Mouse (Mus musculus) layer of hippocampus, postnatal 25 days (tissue): ENCODE results near the gene Gcgr. TPM values are rescaled to one million over a fixed set of nuclear protein-coding genes. Genes with fewer than 3 reads are reported as not detected.
"Not testable (repeated sequence)": the region's sequence is repeated elsewhere in the genome, so short reads cannot be mapped to it uniquely, and the experiment has no call there.

Source experiments
- DNase-seq, 2 experiments: peaks; one replicate each; pipeline ENCODE4 v3.0.0; 2022; ENCODE audit warnings: mixed read lengths in 2 of 2, low spot score in 1 of 2; ENCODE audit errors: extremely low spot score in 1 of 2
- total RNA-seq, 2 experiments: library from RNA; stranded (reverse); gene quantifications; 2 replicates each; pipeline ENCODE4 v1.2.3; 2021

Gene Gcgr
- total RNA-seq, 2 experiments from 2014 or later: 0.15 to 0.19 TPM

DNA sequence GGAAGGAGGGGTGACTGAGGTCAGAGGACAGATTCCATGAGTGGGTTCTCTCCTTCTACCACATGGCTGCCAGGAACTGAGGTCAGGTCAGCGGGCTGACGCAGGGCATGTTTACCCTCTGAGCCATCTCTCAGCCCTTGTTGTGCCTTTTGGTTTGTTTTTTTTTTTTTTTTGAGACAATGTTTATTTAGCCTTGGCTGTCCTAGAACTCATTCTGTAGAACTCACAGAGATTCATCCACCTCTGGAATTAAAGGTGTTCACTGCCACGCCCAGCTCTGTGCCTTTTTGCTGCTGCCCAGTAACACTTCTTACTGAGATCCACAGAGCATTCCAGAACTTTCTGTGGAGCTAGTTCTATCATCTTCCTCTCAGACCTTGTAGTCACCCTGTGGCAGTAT, 24.8 kb upstream of the Gcgr start:
- no peak for DNase-seq

DNA sequence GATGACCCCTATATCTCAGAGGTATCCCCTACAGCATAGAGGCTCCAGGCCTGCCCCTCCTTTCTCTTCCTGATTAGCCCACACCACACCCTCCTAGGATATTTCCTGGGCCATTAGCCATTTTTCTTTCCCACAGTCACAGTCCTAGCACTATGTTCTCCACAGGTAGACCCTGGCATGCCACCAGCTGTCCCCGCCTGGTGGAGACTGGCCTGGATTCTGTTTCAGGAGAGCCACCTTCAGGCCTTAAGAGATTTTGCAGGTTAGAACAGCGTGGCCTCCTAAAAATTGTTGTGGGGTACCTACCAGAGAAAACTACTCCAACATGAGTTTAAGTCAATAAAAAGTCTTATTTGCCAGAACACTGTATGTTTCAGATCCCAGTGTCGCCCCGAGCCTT, 23.6 kb upstream of the Gcgr start:
- DNase-seq: no peak

DNA sequence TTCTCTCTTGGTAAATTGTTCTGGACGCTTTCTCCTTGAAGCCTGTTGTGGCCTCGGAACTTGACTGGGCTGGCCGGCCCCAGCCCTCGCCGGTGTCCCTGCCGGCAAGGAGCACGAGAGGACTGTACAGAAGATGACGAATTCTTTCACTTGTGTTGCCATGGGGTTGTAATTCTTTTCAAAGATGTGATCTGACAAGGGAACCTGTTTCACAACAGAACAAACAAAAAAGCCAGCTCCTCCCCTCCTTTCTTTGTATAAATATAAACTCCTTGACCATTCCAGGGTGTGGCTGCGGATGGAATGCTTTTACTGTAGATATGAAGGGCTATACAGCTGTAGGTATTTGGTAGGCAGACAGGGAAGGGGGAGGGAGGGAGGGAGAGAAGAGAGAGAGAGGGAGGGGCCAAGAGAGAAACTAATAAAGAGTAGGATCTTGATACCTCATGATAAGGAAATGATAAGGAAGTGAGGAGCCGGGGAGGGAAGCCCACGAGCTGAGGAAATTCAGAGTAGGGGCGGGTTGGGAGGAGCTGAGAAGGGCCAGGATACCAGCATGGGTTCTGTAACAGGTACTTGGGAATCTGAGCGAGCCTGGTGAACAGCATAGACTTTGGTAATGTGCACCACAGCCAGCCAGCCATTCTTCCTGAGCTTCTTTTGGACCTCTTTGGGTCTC, 22.7 kb upstream of the Gcgr start:
- DNase-seq: no peak

DNA sequence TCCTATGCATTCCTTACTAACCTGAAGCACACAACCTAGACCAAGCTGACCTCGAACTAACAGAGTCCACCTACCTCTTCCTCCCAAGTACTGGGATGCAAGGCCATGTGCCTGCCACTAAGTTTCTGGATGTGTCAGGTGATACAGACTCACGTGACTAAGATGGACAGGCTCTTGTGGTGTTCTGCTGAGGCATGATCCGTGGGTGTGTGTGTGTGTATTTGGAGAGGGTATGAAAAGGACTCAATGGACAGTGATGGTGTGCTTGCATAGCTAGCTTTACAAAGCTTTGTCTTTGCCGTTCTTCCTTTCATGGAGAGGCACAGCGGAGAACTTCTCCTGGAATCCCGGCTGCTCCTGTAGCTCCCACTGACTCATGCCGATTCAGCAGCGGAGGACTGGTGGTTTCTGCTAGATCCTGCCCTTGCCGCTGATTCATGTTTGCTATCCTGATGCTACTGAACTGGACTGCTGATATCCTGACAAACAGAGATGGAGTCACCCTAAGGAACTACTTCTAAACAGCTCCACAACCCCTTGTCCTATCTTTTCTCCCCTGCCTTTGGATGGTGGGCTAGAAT, 22.1 kb upstream of the Gcgr start:
- DNase-seq: no peak

DNA sequence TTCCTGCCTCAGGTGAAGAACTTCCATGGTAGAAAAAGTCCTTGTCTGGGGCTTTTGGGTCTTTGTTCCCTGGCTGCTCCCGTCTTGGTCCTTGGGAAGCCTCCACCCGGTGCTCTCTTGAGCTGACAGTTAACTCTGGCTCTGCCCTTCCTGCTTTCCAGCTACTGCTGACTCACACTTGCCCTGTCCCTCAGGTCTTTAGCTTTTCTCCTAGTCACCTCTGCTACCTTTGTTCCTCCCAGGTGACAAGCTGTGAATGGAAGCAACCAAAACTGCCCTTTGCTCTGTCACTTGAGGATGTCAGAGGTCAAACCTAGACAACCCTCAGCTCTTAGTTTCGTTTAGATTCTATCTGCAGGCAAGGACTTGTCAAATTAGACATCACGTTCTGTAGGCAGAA, 20.6 kb upstream of the Gcgr start:
- DNase-seq: no peak

DNA sequence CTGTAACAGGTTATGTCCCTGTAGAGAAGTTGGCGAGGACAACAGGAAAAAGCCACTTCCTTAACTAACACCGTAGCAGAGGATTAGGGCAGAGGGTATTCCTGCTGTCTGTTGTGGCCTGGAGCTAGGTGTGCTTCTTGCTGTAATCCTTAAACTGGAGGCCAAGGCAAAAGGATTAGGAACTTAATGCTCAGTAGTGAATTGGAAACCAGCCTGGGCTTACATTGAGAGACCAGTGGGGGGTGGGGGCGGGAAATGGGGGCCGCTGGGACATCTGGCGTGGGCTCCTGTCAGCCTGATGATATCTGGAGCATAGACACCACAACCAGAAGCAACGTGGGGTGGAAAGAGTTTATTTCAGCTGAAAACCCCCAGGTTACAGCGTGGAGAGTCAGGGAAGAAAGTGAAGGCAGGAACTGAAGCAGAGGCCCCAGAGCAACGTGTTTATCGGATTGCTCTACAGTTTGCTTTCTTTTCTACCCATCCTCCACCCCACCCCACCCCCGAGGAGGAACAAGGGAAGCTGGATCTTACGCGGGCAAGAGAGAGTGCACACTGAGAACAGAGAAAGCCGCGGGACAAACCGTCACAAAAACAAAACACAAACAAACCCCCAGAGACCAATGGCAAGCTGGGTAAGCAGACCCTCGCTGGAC, 20.0 kb upstream of the Gcgr start:
- no peak for DNase-seq

DNA sequence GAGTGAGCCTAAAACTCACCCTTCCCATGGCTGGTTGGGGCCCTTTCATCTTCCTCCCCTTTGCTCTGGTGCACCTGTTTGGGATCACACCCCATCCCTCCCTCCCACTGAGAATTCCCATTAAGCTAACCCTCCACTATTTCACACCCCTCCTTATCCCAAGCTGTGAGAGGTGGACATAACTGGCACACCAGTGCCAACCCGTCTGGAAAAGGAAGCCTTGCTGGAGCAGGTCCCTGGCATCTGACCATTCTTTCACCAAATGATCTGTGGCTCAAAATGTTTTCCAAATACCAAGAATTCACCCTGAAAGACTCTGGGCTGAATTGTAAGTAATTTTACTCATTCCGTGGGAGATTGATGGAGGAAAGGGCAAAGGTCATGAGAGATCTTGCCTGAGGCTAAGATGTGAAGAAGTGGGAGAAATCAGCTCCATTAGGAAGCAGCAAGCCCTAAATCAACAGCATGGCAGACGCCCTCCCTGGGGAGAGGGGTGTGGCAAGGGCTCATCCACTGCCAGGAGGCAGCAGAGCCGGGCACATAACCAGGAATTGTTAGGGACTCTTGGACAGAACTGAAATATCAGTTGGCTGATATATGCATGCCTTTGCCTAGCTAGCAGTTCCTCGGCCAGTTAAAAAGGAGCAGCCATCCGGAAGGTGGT, 17.6 kb upstream of the Gcgr start:
- DNase-seq: no peak

DNA sequence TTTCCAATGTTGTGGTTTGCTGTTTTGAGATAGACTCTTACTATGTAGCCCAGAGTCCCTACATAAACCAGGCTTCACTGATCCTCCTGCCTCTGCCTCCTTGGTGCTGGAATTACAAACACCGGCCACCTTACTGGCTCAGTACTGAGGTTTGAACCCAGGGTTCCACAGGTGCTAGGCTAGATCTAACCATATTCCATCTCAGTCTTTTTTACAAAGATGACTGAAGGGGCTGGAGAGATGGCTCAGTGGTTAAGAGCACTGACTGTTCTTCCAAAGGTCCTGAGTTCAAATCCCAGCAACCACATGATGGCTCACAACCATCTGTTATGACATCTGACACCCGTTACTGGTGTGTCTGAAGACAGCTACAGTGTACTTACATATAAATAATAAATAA, 16.2 kb upstream of the Gcgr start:
- not testable (repeated sequence) for DNase-seq

DNA sequence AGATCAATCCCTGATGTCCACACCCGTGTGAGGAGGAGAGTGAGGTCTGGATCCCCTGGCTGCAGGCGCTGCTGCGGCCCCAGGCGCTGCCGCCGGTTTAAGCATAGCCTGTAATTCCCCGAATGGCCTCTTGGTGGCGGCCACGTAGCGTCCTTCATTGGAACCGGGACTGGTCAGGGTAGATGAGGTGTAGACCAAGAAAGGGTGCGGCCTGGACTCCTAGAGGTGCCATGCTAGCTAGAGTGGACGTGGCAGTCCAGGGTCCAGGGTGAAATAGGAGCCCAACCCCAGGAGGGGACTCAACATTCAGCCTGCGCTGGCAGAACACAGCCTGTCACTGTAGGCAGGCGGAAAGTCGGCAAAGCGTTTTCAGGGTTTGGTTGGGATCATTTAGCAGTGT, 14.9 kb upstream of the Gcgr start:
- peak; percentile 90 to 97 for DNase-seq

DNA sequence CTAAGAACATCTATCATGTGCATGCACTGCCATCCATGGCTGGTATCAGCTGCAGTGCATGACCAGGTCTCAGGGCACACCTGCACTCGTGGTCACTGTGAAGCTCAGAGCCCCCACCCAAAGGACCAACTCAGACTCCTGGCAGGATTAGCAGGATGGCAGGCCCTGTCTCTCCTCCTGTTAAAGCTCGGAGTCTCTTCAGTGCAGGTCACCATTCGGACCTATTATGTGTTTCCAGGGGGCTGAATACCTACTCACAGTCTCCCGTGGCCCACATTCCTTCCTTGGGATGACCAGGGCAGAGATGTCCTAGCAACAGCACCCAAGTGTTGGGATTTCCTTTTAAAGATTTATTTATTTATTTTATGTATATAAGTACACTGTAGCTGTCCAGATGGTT, 13.4 kb upstream of the Gcgr start:
- no peak for DNase-seq

DNA sequence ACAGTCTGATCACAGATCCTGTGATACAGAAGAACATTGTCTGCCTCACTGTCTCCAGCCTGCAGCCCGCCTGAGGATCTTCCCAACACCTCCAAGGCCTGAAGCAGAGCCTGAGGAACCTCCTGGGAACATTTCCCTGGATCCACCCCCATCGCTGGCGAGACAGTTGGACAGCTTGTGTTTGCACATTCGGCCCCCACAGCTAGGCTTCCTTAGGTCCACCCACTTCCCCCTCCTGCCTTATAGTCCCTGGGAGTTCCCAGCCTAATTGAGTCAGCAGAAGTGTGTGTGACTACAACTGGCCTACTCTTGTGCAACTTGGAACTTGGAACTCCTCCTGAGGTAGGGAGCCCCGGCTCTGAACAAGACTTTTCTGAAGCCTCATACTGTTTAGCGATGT, 12.5 kb upstream of the Gcgr start:
- DNase-seq: peak; percentile 23 to 29

DNA sequence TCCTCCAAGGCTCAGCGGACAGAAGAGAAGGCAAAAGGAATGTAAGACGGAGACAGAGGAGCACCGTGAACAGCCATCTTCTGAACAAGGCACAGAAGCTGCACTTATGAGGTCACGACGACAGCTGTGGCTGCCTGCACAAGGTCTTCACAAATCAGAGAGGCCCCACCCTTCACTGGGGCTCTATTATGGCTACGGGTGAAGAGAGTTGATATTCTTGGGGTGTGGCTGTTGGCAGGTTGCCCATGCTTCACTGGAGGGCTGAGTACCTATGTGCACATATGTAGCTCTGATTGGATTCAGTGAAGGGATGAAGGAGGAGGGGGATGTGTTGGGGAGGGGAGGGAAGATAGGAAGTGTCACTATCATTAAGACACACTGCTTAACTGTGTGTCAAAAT, 11.9 kb upstream of the Gcgr start:
- no peak for DNase-seq

DNA sequence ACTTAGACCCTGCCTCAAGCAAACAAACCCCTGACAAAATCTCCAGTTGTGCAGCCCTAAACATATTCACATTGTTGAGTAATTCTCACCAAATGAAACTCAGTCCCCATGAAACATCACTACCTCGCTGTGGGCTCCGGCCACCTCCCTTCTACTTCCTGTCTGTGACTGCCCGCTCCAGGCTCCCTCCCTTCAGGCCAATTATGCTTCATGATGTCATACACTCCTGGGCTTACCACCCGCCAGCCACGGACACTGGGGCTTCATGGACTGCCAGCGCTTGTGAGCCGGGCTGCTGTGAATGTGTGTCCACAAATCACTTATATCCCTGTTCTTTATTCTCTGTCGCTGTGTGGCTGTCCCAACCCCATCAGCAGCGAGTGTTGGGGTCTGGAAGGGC, 10.8 kb upstream of the Gcgr start:
- DNase-seq: no peak

DNA sequence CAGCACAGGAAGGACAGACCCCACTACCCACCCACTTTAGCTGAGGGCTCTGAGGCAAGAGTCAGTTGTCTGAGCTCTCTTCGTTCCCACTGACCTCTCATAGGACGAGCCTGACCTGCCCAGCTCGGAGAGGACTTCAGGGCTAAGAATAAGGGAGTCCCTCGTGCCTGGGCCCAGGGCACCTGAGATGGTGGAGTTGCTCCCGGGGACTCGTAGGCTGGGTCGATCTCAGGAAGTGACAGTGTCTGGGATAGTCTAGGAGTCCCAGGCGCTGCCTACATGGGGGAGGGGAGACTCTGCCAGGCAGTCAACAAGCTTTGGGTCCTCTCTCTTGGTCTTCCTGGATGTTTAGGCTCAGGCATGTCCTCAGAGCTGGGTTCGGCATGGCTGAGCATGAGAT, 10.0 kb upstream of the Gcgr start:
- DNase-seq: no peak

DNA sequence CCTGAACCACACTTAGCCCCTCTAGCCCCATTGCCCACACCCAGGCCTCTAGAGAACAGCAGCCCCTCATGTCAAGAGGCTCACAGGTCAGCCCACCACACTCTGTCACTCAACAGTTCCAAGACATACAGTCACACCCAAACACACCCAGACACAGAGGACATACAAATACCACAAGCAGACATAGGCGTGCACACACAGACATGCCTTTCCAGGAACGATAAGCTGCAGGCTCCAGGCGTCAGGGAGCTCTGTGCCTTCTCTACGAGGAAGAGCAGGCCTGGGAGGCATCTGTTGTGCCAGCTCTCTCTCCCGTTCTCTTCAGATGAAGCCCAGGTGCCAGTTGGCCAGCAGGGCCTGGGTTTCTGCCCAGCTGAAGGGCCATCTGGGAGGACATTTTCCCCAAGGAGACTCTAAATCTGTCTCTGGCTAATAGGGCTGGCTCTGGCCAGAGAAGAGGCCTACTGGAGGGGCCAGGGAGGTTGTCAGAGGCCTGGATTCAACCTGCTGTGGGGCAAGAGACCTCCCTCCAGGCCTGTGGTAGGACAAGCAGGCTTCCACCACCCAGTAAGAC, 9.4 kb upstream of the Gcgr start:
- no peak for DNase-seq

DNA sequence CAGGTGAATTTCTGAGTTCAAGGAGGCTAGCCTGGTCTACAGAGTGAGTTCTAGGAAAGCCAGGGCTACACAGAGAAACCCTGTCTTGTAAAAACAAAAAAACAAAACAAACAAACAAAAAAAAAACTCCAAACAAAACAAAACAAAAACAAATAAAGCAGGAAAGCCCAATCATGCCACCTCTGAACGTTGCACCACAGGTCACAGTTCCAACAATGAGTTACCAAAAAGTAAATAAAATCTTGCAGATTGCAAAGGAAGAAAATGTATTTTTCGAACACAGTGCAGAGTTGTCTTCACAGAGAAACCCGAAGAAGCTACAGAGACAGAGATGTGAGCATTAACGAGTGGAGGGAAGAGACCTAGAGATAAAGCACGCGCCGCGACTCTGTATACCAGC, 7.9 kb upstream of the Gcgr start:
- no peak for DNase-seq

DNA sequence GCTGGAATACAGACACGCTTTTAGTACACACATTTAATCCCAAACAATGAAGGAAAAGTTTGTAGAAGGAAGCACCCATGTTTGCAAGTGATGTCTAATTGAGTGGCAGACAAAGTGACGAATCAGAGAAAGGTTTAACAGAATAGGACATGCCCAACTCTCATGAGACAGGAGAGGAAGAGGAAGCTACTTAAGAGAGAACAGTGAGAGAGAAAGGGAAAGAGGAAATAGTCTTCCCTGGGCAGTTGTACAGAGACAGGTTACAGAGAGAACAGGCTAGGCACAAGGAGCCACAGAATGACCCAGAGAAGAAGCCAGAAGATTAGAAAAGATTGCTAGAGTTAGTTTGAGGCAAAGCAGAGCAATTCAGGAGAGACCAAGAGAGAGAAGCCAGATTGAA, 4.5 kb upstream of the Gcgr start:
- no peak for DNase-seq

DNA sequence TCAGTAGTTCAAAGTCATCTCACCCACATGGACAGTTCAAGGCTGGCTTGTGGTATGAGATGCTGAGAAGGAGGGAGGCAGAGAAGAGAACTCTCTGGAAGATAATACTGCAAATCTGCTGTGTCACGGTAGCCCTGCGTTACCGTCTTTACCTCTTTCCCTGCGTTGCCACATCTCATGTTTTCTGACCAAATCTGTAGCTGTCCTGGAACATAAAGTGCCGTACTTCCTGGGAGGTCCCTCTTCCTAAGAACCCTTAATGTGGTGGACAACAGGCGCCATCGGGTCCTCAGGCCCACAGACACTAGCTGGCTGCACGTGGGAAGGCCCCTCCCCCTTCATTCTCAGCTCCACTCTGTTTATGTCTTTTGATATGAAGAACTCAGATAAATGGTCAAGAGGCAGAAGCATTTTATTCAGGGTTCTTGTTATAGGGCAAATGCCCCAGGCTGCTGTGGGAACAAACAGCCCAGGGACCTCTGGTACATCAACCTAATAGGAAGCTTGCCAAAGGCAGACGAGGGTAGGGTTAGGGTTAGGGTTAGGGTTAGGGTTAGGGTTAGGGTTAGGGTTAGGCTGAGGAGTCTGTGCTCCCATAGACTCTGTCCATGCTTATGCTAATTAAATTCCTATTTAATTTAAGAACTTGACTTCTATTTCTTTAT, 2.7 kb upstream of the Gcgr start:
- DNase-seq: no peak

DNA sequence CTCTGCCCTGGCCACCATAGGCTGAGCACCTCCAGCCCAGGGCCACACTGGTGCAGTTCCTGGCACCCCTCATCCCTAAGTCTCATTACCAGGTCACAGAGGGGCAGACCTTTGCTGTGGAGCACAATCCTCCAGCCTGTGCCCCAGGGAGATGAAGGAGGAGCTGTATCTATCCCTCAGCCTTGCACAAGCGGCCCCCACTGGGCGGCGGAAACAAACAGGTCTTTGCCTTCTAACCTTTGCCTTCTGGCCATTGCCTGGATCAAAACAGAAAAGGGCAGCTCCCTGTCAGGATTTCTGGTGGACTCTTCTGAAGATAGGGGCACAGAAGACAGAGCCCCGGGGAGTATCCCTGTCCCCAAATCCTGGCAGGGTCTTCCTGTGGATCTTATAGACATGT, 1.6 kb upstream of the Gcgr start:
- DNase-seq: no peak

DNA sequence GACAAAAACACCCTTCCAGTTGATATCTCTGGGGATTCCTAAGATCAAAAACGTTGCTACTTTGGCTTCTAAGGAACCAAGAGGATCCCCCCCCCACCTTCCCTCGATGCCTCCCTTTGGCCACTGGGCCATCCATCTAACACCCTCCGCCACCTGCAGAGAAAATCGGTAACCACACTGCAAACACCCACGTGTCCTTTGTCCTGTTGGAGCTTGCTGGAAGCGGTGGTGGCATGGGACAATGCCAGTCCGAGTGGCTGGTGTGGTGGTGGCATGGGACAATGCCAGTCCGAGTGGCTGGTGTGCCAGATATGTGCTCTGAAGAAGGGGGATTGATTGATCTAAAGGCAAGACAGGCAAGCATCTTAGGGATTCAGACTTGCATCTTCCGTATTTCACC, 1.1 kb downstream of the Gcgr start:
- DNase-seq: no peak

DNA sequence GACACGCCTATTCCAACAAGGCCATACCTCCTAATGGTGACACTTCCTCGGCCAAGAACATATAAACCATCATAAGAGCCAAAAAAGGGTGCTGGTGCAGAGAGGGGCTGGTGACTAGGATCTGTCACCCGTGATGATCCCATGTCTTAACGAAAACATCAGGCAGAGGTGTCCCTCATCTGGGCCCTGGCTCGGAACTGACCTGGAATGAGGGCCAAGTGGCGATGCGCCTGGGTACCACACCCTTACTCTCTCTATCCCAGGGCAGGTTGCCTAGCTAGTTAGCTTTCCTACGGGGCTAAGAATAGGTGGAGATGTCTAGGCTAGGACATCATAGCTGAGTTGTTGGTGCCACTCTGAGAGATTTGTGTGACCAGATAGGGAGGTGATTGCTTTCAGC, 3.6 kb downstream of the Gcgr start:
- DNase-seq: no peak
